Mouse (Mus musculus): ENCODE results near the gene Uhrf1bp1.

Gene Uhrf1bp1

GRCm38 (mm10) chr17:27839469-27840252 is 16.6 kb upstream of the Uhrf1bp1 start:
- peak; percentile 88 for DNase-seq (ENCODE audit: low spot score)

GRCm38 (mm10) chr17:27848351-27848750 is 7.9 kb upstream of the Uhrf1bp1 start:
- DNase-seq (ENCODE audit: low spot score) = no peak

GRCm38 (mm10) chr17:27851076-27851475 is 5.2 kb upstream of the Uhrf1bp1 start:
- no peak for DNase-seq (ENCODE audit: low spot score)

GRCm38 (mm10) chr17:27856798-27857648 is 782 bp downstream of the Uhrf1bp1 start:
- no peak for DNase-seq (ENCODE audit: low spot score)

GRCm38 (mm10) chr17:27857649-27858475 is 1.6 kb downstream of the Uhrf1bp1 start:
- DNase-seq (ENCODE audit: low spot score) = no peak

GRCm38 (mm10) chr17:27859131-27859530 is 2.9 kb downstream of the Uhrf1bp1 start:
- no peak for DNase-seq (ENCODE audit: low spot score)

GRCm38 (mm10) chr17:27865461-27865860 is 9.2 kb downstream of the Uhrf1bp1 start:
- DNase-seq (ENCODE audit: low spot score) = no peak

- DNase-seq (ENCODE audit: low spot score) = no peak
Observed at GRCm38 (mm10) chr17:27866737-27867136, 10.5 kb downstream of the Uhrf1bp1 start.

GRCm38 (mm10) chr17:27871851-27872250 is 15.6 kb downstream of the Uhrf1bp1 start:
- DNase-seq (ENCODE audit: low spot score) = peak; percentile 52

- DNase-seq (ENCODE audit: low spot score) = no peak
Observed at GRCm38 (mm10) chr17:27873583-27873982, 17.3 kb downstream of the Uhrf1bp1 start.

- DNase-seq (ENCODE audit: low spot score) = no peak
Observed at GRCm38 (mm10) chr17:27874510-27874909, 18.3 kb downstream of the Uhrf1bp1 start.

- DNase-seq (ENCODE audit: low spot score) = no peak
Observed at GRCm38 (mm10) chr17:27881518-27881917, 25.3 kb downstream of the Uhrf1bp1 start.

- DNase-seq (ENCODE audit: low spot score) = no peak
Observed at GRCm38 (mm10) chr17:27883129-27883528, 26.9 kb downstream of the Uhrf1bp1 start.

- DNase-seq (ENCODE audit: low spot score) = no peak
Observed at GRCm38 (mm10) chr17:27883994-27884393, 27.8 kb downstream of the Uhrf1bp1 start.

GRCm38 (mm10) chr17:27886499-27887210 is 30.4 kb downstream of the Uhrf1bp1 start:
- no peak for DNase-seq (ENCODE audit: low spot score)

GRCm38 (mm10) chr17:27907512-27908205 is 51.4 kb downstream of the Uhrf1bp1 start:
- peak; percentile 83 for DNase-seq (ENCODE audit: low spot score)

- DNase-seq (ENCODE audit: low spot score) = no peak
Observed at GRCm38 (mm10) chr17:27908206-27908887, 52.1 kb downstream of the Uhrf1bp1 start.

GRCm38 (mm10) chr17:27908888-27909621 is 52.8 kb downstream of the Uhrf1bp1 start, which contains the start of gene Anks1:
Gene Anks1 (plus strand): TSS chr17:27909306.
- no peak for DNase-seq (ENCODE audit: low spot score)

Measured in layer of hippocampus, adult 9-10 months (tissue).